Mouse (Mus musculus): ENCODE data around the gene Acer2.

The Acer2 gene

DNA sequence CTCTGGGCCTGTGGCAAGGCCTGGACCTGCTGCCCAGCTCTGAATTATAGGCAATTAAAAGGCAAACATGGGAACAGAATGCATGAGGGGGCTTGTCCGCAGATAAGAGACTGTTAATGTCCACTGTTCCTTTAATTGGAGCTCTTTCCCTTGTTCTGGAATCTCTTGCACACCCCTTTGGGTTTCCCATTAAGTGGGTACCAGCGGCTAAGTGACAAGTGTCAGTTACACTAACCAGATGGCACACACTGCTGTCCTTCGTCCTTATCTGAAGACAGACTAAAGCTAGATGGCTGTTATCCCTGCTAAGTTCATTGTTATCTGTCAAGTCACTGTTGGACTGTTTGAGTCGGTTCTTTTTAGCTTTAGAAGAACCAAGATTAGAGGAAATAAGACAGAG is 81.3 kb downstream of the Acer2 start:
- no peak for DNase-seq (ENCODE audit: low spot score)

DNA sequence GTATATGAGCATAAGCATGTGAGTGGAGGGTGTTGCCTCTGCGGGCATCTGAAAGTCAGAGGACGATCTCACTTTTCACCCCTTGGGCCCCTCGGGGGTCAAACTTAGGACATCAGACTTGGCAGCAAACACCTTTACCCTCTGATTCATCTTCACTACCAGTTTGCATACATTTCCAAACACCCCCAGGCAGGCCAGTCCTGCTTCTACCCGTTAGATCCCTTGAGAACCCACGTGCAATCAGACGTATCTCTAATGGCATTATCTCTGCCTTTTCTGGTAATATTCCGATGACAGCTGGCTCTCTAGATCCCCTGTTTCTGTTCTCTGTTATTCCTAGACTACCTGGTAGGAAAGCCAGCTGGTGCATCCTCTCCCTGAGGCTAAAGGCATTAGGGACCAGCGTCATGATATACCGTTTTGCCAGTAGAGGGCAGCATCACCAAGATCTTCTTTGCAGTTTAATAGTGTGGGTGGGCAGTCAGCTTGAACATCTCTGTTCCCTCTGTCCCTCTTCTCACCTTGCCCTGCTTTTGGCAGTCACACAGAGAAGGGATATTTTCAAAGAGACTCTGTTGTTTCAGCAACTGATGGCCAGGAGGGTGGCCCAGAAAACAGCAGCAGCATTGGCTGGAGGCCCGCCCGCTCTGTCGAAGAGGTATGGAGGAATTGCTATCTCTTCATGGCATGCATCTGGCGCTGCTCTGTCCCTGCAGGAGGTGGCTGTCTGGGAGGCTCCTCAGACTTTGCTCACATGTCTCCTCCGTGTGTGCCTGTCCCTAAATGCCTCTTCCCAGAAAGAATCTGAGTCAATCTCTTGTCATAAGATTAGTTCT is 83.6 kb downstream of the Acer2 start:
- DNase-seq (ENCODE audit: low spot score): peak; percentile 27

DNA sequence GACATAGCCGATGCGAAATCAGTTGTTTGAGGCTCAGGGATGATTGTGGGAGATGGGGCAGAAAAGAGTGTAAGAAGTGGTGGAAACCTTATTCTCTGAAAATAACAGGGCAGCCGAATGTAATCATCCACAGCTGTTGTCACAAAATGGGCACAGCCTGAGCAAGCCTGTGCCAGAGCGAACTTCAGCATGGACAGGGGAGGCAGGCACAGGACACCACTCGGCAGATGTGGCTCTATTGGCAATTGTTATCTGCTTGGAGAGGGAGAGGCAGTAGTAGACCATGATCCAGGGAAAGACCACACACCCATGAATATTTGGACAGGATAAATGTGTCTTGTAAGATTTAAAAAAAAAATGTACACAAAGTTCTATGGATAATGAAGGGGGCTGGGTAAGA is 103.1 kb downstream of the Acer2 start:
- DNase-seq (ENCODE audit: low spot score): no peak
